Mouse (Mus musculus): ENCODE measurements around the gene App. TPM values are rescaled to one million over a fixed set of nuclear protein-coding genes. Genes with fewer than 3 reads are reported as not detected.

Gene App
- polyA plus RNA-seq, 1 experiment from 2014 or later = 360 TPM

DNA sequence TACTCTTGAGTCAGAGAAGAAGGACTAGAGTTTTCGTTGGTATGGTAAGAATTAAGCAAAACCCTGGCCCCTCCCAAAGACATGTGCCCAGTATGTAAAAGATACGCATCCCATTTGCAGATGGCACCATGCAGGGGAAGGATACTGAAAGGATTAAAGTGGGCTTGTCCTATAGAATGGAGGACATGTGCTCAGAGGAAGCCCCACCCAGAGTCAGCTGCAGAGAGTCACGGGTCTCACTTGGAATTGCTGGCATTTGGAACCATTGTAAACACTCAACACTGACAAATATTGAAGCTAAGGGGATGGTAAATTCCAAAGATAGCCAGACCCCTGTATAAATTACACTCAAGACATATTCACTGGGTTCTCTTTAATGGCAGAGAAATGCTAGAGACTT is 7.1 kb upstream of the App start:
- WGBS = 79% methylated on average over 3 of the region's 3 CpGs
- H3K4me2 ChIP-seq (ENCODE audit: low read length) = no peak overlapping the region
- no peaks in the 10 kb centered on the region for H3K36me3 ChIP-seq (ENCODE audit: insufficient read depth, low read length)
- no peak for DNase-seq (ENCODE audit: low spot score)
- no peak overlapping the region for H3K4me3 ChIP-seq (replicated peaks; ENCODE audit: low read depth, low read length)
- ATAC-seq (replicated peaks; ENCODE audit: low FRiP score, low read depth) = no peak
- no peak overlapping the region for H3K9ac ChIP-seq (ENCODE audit: low read depth, low read length)
- peaks cover 4% of the 10 kb centered on the region; the same call in 1 of the 2 replicates for H3K4me1 ChIP-seq (replicated peaks; ENCODE audit: insufficient read depth, low read length)
- no peaks in the 10 kb centered on the region for H3K27me3 ChIP-seq (ENCODE audit: insufficient read depth, low read length)
- H3K27ac ChIP-seq = no peak overlapping the region
- TF ChIP-seq CTCF (IDR thresholded peaks at IDR 0.05; ENCODE audit: low read depth) = no peak
- H3K9me3 ChIP-seq (replicated peaks; ENCODE audit: low read length) = no peaks in the 10 kb centered on the region

DNA sequence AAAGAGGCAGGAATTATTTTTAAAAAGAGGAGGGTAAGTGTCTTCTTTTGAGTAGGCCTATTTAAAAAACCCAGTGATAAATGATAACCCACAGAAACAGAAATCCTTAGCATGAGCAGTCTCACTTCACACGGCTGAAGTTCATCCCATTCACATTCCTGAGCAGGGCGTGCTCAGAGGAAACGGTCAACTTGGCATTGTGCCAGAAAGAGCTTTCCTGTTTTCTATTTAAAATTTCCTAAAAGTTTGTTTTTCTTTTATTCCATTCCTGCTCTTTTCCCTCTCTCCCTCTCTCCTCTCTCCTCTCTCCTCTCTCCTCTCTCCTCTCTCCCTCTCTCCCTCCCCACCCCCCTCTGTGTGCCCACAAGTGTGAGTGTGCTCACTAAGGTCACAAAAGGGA is 3.1 kb upstream of the App start:
- WGBS = 12% methylated on average over 3 of the region's 3 CpGs
- no peak overlapping the region for H3K27ac ChIP-seq
- H3K4me3 ChIP-seq (replicated peaks; ENCODE audit: low read depth, low read length) = no peak overlapping the region
- no peaks in the 10 kb centered on the region for H3K9me3 ChIP-seq (replicated peaks; ENCODE audit: low read length)
- H3K27me3 ChIP-seq (ENCODE audit: insufficient read depth, low read length) = no peaks in the 10 kb centered on the region
- no peak for TF ChIP-seq CTCF (IDR thresholded peaks at IDR 0.05; ENCODE audit: low read depth)
- no peaks in the 10 kb centered on the region for H3K36me3 ChIP-seq (ENCODE audit: insufficient read depth, low read length)
- no peak overlapping the region for H3K4me2 ChIP-seq (ENCODE audit: low read length)
- ATAC-seq (replicated peaks; ENCODE audit: low FRiP score, low read depth) (no peak), DNase-seq (ENCODE audit: low spot score) (peak; percentile 69)
- no peak overlapping the region for H3K9ac ChIP-seq (ENCODE audit: low read depth, low read length)
- H3K4me1 ChIP-seq (replicated peaks; ENCODE audit: insufficient read depth, low read length) = peaks cover 4% of the 10 kb centered on the region; the same call in 1 of the 2 replicates

DNA sequence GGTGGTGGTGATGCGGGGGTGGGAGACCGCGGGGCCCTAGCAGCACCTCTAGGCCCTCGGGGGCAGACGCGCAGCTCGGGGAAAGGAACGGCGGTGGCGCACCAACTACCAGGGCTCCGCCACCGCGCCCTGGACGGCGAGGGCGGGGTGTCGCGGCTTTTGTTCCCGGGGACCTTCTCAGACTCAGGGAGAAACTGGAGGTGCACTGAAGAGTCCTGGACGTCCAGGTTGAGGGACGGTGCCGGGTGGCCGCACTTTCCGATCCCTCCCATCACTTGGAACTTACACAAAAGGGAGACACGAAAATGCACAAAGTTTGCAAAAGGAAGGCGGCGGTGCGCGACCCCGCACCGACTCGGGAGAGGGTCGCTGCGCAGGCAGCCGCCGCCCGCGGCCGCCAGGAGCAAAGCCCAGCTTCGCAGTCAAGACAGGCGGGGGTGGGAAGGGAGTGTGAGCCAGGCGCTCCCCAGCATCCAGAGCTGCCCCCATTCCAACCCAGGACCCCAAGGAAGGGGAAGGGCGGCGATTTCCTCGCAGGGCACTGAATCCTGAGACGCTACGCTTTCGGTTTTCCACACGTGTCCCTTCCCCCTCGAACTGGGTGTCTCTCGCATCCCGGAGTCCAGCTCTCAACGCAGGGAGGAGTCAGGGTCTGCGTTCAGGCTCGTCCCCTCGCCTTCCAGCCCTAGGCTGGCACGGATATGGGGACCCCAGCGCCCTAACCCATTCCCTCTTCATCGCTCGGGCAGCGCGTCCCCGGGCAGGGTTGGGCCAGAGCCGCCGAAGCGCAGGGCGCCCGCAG is 794 bp downstream of the App start:
- H3K4me2 ChIP-seq (ENCODE audit: low read length) = peak overlapping the region; percentile 82
- peak; percentile 68 for DNase-seq (ENCODE audit: low spot score)
- H3K9ac ChIP-seq (ENCODE audit: low read depth, low read length) = peak overlapping the region; percentile 94
- under 1% methylated on average over 68 of the region's 68 CpGs for WGBS
- H3K27me3 ChIP-seq (ENCODE audit: insufficient read depth, low read length) = no peaks in the 10 kb centered on the region
- TF ChIP-seq CTCF (IDR thresholded peaks at IDR 0.05; ENCODE audit: low read depth) = no peak
- H3K27ac ChIP-seq = peak overlapping the region; percentile 92
- H3K4me1 ChIP-seq (replicated peaks; ENCODE audit: insufficient read depth, low read length) = peaks cover 21% of the 10 kb centered on the region
- no peaks in the 10 kb centered on the region for H3K36me3 ChIP-seq (ENCODE audit: insufficient read depth, low read length)
- H3K9me3 ChIP-seq (replicated peaks; ENCODE audit: low read length) = no peaks in the 10 kb centered on the region
- ATAC-seq (replicated peaks; ENCODE audit: low FRiP score, low read depth) = peak; percentile 38
- peak overlapping the region; percentile 87 for H3K4me3 ChIP-seq (replicated peaks; ENCODE audit: low read depth, low read length)

DNA sequence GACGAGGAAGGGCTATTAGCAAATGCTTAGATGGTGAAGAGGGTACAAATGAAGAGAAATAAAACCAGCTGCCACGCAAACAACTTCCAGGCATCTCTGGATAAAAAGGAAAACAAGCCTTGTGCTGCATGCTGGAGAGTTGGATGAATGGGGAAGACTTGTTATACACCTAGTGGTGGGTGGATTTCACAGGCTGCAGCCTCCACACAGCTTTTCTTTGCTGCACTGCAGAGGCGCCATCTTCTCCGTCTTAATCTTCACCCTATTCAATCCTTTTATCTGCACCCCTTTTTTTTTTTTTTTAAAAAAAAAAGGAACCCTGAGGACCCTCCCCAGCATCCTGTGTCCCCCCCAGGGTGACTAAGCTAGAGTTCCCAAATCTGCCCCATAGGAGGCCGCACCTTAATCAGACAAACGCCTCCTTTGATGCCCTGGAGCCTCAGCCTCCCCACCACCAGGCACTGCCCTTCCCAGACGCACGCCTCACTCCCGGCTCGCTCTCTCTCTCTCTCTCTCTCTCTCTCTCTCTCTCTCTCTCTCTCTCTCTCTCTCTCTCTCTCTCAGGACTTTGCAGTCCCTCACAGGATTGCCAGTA is 1.5 kb downstream of the App start:
- Histone ChIP-seq H3K36me3 (ENCODE audit: insufficient read depth, low read length) (no peaks in the 10 kb centered on the region), H3K4me1 (replicated peaks; ENCODE audit: insufficient read depth, low read length) (peaks cover 21% of the 10 kb centered on the region), H3K27me3 (ENCODE audit: insufficient read depth, low read length) (no peaks in the 10 kb centered on the region), H3K9ac (ENCODE audit: low read depth, low read length) (peak overlapping the region; percentile 94), H3K9me3 (replicated peaks; ENCODE audit: low read length) (no peaks in the 10 kb centered on the region), H3K4me2 (ENCODE audit: low read length) (peak overlapping the region; percentile 82), H3K4me3 (replicated peaks; ENCODE audit: low read depth, low read length) (peak overlapping the region; percentile 87), H3K27ac (peak overlapping the region; percentile 92)
- WGBS = under 1% methylated on average over 10 of the region's 10 CpGs
- peak; percentile 45 for ATAC-seq (replicated peaks; ENCODE audit: low FRiP score, low read depth)
- peak; percentile 63 for TF ChIP-seq CTCF (IDR thresholded peaks at IDR 0.05; ENCODE audit: low read depth)
- peak; percentile 94 for DNase-seq (ENCODE audit: low spot score)

DNA sequence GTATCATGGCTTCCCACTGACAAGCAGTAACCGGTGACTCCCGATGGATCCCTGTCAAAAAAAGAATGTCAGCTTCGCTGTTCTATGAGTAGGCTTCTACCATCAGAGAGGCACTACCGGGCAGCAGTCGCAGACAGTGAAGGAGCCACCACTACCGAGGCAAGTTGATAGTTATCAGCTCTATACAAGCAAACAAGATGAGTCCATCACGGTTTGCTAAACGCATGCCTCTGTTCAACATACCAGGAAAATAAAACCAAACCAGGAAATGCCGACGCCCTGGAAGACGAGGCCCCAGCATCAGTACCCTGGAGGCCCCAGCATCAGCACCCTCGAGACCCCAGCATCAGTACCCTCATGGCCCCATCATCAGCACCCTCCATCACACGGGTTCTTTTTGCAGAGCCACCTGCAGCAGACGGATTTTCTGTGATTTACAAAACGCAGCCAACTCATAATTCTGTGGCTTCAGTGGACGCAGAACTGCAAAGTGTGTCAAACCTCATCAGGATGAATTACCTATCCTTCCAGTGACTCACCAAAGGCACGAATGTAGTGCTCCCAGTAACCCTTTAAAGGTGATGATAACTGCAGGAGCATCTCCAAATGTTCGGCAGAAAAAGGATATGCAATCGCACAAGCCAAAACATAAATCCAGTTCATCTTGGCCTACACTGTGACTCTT is 2.6 kb downstream of the App start:
- DNase-seq (ENCODE audit: low spot score) (no peak), ATAC-seq (replicated peaks; ENCODE audit: low FRiP score, low read depth) (no peak)
- Histone ChIP-seq H3K27me3 (ENCODE audit: insufficient read depth, low read length) (no peaks in the 10 kb centered on the region), H3K27ac (no peak overlapping the region), H3K4me1 (replicated peaks; ENCODE audit: insufficient read depth, low read length) (peaks cover 20% of the 10 kb centered on the region), H3K36me3 (ENCODE audit: insufficient read depth, low read length) (no peaks in the 10 kb centered on the region), H3K4me2 (ENCODE audit: low read length) (peak overlapping the region; percentile 82), H3K4me3 (replicated peaks; ENCODE audit: low read depth, low read length) (peak overlapping the region; percentile 18), H3K9me3 (replicated peaks; ENCODE audit: low read length) (no peaks in the 10 kb centered on the region), H3K9ac (ENCODE audit: low read depth, low read length) (no peak overlapping the region)
- no peak for TF ChIP-seq CTCF (IDR thresholded peaks at IDR 0.05; ENCODE audit: low read depth)
- WGBS = 31% methylated on average over 19 of the region's 19 CpGs

DNA sequence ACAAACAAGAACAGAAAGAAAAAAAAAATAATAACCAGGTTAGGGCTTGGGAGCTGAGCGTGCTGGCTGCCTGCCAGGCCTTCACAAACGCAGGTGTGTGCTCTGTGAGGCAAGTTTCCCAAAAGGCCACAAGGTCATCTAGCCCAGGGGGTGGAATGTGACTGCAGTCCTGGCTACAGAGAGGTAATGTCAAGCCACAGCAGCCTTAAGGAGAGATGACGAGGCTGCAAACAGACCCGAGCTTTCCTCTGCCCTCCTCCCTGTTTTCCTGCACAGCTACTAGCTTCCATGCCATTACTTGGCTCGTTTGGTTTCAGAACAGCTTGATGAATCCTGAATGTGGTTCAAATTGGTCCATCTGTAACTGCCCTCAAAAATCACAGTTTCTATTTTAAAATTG is 4.7 kb downstream of the App start:
- Histone ChIP-seq H3K36me3 (ENCODE audit: insufficient read depth, low read length) (no peaks in the 10 kb centered on the region), H3K4me1 (replicated peaks; ENCODE audit: insufficient read depth, low read length) (peaks cover 24% of the 10 kb centered on the region), H3K9ac (ENCODE audit: low read depth, low read length) (no peak overlapping the region), H3K4me2 (ENCODE audit: low read length) (peak overlapping the region; percentile 21; the same call in 1 of the 2 replicates), H3K27ac (0 out of 2 replicates have a peak overlapping the region, but pooled peaks have one; percentile 63), H3K4me3 (replicated peaks; ENCODE audit: low read depth, low read length) (no peak overlapping the region), H3K9me3 (replicated peaks; ENCODE audit: low read length) (no peaks in the 10 kb centered on the region), H3K27me3 (ENCODE audit: insufficient read depth, low read length) (no peaks in the 10 kb centered on the region)
- ATAC-seq (replicated peaks; ENCODE audit: low FRiP score, low read depth) (no peak), DNase-seq (ENCODE audit: low spot score) (no peak)
- no peak for TF ChIP-seq CTCF (IDR thresholded peaks at IDR 0.05; ENCODE audit: low read depth)
- WGBS = 25% methylated on average over 5 of the region's 5 CpGs

Data from kidney, postnatal 0 days (tissue).